Mouse (Mus musculus): ENCODE results near the gene Hnrnpab. TPM values are rescaled to one million over a fixed set of nuclear protein-coding genes. Genes with fewer than 3 reads are reported as not detected.

Gene Hnrnpab
- 597 and 651 TPM in 2 replicates for polyA plus RNA-seq (2012; rRNA removed)

DNA sequence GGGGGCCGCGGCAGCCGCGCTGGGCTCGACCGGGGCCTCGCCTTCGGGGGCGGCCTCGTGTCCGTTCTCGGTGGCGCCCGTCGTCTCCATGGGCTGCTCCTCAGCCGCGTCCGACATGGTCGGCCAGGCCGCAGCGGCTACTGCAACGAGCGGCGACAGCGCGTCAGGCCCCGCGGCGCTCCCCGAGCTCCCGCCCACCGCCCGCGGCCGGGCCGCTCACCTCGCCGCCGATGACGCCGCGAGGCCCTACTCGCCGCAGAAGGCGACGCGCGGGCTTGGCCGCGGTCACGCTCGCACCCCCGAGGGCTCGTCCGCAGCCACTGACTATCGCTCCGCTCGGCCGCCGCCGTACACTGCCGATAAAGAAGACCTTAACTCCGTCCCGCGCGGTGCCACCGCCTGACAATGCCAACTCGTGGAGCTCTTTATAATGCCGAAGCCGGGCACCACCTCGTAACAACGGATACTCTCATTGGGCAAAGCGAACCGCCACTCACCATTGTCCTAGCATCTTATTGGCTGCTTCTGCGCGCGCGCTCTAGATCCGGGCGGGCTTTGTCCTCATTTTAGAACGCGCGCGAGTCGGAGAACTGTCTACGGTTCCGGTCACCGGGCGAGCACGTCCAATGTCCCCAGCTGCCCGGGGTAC, at the start of gene Hnrnpab:
Hnrnpab (minus strand) TSS at position 401 of the 649 bp plus-strand sequence.
- peak; percentile 99 for DNase-seq (ENCODE audit: low read depth)
- peak; percentile 99 for TF ChIP-seq POLR2A (IDR thresholded peaks at IDR 0.05; ENCODE audit: borderline replicate concordance, extremely low read depth, insufficient read depth, insufficient read length, poor library complexity, severe bottlenecking)
- TF ChIP-seq CTCF (IDR thresholded peaks at IDR 0.05; ENCODE audit: borderline replicate concordance, extremely low read depth, insufficient read depth, insufficient read length), result no peak

DNA sequence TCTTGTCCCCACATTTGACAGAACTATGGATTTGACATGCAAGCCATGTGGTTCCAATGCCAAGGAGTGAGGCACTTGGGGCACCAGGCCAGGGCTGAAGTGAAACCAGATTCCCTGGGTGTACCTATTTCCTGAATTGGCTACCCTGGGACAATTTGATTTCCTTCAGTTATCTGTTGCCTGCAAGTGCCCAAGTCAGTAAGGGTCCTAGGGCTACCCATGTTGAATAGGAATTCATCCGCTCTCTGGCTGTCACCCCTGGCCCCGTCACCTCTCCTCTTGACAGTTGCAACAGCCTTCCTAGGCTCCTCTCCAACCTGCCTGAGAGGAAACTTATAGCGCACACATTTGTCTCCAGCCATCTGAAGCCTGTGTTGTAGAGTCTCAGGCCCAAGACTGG, 48.2 kb upstream of the Hnrnpab start:
- no peak for DNase-seq (ENCODE audit: low read depth)
- TF ChIP-seq CTCF (IDR thresholded peaks at IDR 0.05; ENCODE audit: borderline replicate concordance, extremely low read depth, insufficient read depth, insufficient read length), result no peak
- TF ChIP-seq POLR2A (IDR thresholded peaks at IDR 0.05; ENCODE audit: borderline replicate concordance, extremely low read depth, insufficient read depth, insufficient read length, poor library complexity, severe bottlenecking), result no peak

DNA sequence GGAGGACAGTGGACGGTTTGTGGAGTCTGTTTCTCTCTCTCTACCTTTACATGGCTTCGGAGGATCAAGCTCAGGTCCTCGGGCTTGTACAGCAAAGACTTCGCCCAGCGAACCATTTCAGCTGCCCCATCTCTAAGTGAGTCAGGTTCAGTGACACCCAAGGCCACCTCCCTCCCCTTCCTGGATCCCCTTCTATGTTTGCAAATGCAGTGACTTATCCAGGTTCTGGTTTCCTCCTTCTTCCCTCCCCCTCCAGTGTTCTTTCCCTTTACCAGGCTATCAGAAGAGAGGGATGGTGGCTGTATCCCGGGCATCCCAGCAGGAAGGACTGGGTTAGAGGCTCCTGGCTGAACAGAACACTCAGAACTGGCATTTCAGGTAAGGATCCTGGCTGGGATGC, 47.1 kb upstream of the Hnrnpab start:
- no peak for DNase-seq (ENCODE audit: low read depth)

DNA sequence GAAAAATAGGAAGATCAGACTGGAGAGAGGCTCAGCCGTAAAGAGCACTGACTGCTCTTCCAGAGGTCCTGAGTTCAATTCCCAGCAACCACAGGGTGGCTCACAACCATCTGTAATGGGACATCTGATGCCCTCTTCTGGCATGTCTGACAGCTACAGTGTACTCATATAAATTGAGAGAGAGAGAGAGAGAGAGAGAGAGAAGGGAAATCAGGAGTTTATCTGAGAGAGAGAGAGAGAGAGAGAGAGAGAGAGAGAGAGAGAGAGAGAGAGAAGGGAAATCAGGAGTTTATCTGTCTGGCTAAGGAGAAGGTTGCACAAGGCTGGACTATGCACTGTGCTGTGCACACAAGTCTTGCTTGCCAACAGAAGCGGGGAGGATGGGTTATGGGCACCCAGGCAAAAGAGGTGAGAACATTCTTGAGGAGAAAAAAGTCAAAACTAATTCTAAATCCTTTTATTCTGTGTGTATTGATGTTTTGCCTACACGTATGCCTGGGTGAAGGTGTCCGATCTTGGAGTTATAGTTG, 46.3 kb upstream of the Hnrnpab start:
- TF ChIP-seq POLR2A (IDR thresholded peaks at IDR 0.05; ENCODE audit: borderline replicate concordance, extremely low read depth, insufficient read depth, insufficient read length, poor library complexity, severe bottlenecking), result no peak
- no peak for TF ChIP-seq CTCF (IDR thresholded peaks at IDR 0.05; ENCODE audit: borderline replicate concordance, extremely low read depth, insufficient read depth, insufficient read length)
- no peak for DNase-seq (ENCODE audit: low read depth)

More for the DNA sequence above, 47.1 kb upstream of the Hnrnpab start:
- TF ChIP-seq CTCF (IDR thresholded peaks at IDR 0.05; ENCODE audit: borderline replicate concordance, extremely low read depth, insufficient read depth, insufficient read length) (no peak), POLR2A (IDR thresholded peaks at IDR 0.05; ENCODE audit: borderline replicate concordance, extremely low read depth, insufficient read depth, insufficient read length, poor library complexity, severe bottlenecking) (no peak)

DNA sequence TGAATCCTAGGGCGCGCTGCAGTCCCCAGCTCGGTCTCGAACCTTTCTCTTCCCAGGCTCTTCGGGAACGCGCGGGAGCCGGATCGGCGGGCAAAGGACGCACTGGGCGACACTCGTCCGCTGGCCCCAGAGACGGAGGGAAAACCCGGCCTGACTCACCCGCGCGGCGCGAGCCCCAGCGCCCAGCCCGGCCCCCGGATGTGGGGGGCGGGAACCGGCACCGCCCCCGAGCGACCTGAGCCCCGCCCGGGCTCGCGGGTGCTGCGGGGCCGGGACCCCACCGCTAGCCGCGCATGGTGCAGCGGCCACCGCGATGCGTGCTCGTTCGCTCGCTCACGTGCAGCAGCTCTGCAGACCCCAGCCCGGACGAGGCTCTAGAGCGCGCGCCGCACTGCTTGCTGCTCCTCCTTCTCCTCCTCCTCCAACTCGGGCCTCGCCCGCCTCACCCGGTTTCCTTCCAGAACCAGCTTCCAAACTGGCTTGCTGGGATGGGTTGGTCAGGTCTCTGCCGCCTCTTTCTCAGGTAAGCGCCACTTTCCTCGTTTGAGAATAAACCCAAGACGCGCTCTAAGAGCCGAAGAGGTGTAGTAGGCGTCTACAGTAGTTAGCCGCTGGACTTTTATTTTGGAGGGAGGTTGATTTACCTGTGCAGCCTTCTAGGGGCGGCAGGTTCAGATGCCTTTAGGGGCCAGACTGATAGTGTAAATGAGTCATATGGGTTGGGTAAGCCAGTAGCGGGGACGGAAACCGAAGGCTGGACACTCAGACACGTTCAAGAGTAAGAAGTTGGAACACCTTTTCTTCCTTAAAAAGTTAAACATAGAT, 44.3 kb upstream of the Hnrnpab start, which contains the start of the genes N4bp3 and D930048N14Rik:
N4bp3 (minus strand) TSS at position 152 of the 825 bp plus-strand sequence.
D930048N14Rik (plus strand) TSS at position 264 of the 825 bp plus-strand sequence.
- peak; percentile 70 for DNase-seq (ENCODE audit: low read depth)
- TF ChIP-seq CTCF (IDR thresholded peaks at IDR 0.05; ENCODE audit: borderline replicate concordance, extremely low read depth, insufficient read depth, insufficient read length), result no peak
- TF ChIP-seq POLR2A (IDR thresholded peaks at IDR 0.05; ENCODE audit: borderline replicate concordance, extremely low read depth, insufficient read depth, insufficient read length, poor library complexity, severe bottlenecking), result no peak

DNA sequence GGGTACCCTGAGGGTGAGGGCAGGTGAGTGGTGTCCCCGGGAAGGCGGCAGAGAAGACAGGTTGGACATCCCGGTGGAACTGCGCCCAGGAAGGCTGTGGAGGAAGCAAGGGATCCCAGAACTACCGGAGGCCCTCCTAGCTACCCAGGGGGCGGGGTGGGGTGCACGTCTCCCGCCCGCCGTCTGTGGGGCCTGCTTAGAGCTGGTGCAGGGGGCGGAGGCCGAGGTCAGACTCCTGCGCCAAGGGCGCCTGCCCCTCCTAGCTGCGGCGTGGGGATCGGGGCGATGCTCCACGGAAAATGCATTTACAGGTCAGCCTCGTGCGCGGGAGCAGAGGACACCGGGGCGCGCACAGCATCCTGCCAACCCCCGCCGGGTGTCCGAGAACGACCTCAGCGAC, 43.6 kb upstream of the Hnrnpab start:
- no peak for DNase-seq (ENCODE audit: low read depth)
- TF ChIP-seq POLR2A (IDR thresholded peaks at IDR 0.05; ENCODE audit: borderline replicate concordance, extremely low read depth, insufficient read depth, insufficient read length, poor library complexity, severe bottlenecking) (no peak), CTCF (IDR thresholded peaks at IDR 0.05; ENCODE audit: borderline replicate concordance, extremely low read depth, insufficient read depth, insufficient read length) (no peak)

DNA sequence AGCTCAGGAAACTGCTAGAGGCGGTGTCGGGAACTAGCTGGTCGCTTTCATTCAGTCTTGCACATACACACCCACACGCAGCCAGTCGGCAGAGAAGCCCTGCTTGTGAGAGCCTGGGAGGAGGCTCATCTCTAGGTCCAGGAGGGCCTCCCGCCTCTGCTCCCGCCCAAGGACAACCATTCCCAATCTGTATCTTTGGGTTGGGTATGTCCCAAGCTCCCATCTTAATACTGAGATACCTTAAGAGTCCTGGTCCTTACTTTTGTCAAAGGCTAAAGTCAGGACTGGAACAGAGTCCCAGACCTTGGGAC, 43.2 kb upstream of the Hnrnpab start:
- TF ChIP-seq POLR2A (IDR thresholded peaks at IDR 0.05; ENCODE audit: borderline replicate concordance, extremely low read depth, insufficient read depth, insufficient read length, poor library complexity, severe bottlenecking) (no peak), CTCF (IDR thresholded peaks at IDR 0.05; ENCODE audit: borderline replicate concordance, extremely low read depth, insufficient read depth, insufficient read length) (no peak)
- peak; percentile 27 for DNase-seq (ENCODE audit: low read depth)

DNA sequence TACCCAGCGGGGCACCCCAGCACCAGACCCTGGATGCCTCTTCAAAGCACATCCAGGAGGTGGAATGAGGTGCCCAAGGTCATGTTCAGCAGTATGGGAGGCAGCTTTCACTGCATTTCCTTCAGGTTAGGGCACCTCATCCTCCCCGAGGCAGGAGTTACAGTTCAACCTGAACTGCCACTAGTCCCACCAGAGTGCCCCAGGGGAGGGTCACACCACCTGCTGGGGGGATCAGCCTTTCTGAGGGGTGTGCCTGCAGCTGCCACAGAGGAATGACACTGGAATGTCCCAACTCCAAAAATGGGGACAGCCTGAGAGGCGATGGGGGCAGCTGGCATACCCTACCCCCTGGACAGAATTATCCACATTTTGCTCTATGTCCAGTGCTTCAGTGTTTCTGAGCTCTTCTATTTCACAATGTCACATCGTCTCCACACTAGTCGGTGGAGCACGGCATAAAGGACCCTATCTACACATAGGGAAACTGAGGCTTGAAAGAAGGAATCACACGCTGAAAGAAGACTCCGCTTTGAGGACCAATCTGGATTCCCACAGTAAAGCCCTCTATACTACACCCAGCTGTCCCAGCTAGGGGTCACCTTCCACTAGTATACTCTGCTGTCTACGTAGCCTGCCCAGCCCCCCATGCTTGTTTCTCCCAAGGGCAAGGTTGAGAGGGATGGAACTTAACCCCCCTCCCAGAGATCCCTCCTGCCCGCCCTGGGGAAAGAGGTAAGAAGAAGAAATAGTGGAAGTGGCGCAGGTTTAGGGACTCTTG, 42.7 kb upstream of the Hnrnpab start:
- TF ChIP-seq CTCF (IDR thresholded peaks at IDR 0.05; ENCODE audit: borderline replicate concordance, extremely low read depth, insufficient read depth, insufficient read length) (no peak), POLR2A (IDR thresholded peaks at IDR 0.05; ENCODE audit: borderline replicate concordance, extremely low read depth, insufficient read depth, insufficient read length, poor library complexity, severe bottlenecking) (no peak)
- no peak for DNase-seq (ENCODE audit: low read depth)

DNA sequence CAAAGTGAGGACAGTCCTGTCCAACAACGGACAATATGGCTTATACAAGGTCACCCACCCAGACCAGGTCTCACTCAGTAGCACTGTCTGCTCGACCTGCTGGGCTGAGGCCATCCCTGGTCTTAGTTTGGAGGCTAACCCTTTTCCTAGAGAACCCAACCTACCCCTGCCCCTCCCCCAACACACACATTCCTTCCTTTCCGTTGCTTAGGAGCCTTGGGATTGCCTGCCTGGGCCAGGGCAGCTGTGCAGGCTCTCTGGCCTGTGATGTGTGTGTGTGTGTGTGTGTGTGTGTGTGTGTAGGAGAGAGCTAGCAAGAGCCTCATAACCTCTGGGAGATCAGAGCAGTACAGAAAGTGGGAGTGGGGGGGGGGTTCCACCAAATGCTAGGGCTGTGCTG, 41.9 kb upstream of the Hnrnpab start:
- peak; percentile 57 for DNase-seq (ENCODE audit: low read depth)
- TF ChIP-seq POLR2A (IDR thresholded peaks at IDR 0.05; ENCODE audit: borderline replicate concordance, extremely low read depth, insufficient read depth, insufficient read length, poor library complexity, severe bottlenecking), result no peak
- TF ChIP-seq CTCF (IDR thresholded peaks at IDR 0.05; ENCODE audit: borderline replicate concordance, extremely low read depth, insufficient read depth, insufficient read length), result no peak

DNA sequence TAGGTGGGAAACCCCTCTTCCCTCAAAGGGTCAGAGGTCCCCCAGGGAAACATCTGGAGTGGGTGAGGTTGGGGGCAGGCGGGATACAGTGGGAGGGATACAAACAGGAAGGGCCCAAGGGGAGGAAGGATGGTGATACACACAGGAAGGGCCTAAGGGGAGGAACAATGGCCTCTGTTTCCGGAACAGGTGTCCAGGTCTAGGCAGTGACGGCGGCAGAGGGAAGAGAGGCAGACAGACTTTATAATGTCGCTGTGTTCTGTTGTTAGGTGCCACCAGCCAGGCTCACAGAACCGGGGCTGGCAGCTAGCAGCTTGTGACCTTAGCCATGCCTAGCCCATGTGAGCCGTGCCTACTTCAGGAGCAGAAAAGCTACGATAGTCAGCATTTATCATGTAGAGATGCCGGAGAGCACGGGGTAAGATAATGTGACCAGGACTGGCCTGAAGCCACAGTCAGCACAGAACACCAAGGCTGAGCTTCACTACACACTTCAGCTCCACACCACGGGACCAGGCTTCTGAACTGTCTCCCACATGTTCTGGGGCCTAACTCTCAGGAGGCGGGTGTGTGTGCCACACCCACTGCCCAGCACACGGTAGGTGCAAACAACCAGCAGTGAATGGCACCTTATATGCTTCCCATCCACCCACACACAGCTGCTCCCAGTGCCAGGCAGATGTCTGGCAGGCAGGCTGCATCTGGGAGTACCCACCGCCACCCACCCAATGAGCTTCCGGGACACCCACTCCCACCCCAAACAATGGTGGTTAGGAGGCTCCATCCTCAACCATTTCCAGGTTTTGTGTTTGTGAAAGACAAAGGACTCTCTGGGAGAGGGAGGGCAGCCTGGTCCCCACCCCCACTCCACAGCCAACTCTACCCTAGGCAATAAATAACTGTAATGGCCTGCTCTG, 40.4 kb upstream of the Hnrnpab start:
- DNase-seq (ENCODE audit: low read depth), result no peak
- TF ChIP-seq POLR2A (IDR thresholded peaks at IDR 0.05; ENCODE audit: borderline replicate concordance, extremely low read depth, insufficient read depth, insufficient read length, poor library complexity, severe bottlenecking) (no peak), CTCF (IDR thresholded peaks at IDR 0.05; ENCODE audit: borderline replicate concordance, extremely low read depth, insufficient read depth, insufficient read length) (no peak)
